Mouse (Mus musculus): ENCODE results near the gene Cldn20.

DNA sequence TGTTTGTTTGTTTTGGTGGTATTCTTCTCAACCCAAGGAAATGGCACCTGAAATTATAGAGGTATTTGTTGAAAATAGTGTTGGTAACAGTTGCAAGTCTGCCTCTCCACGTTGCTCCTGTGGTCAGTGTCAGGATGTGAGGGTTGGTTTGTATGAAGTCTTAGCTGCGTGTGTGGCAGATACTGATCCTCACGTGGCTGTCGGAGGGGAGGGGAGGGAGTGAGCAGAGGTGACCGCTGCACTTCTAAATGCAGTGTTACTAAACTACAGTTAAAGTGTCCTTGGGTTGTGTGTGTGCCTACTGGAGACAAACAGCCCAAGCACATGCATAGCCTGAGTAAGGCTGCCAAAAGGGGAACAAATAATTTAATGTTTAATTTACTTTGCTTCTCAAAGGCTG lies 41.3 kb upstream of the Cldn20 start:
- TF ChIP-seq CTCF (IDR thresholded peaks at IDR 0.05), result no peak
- no peak for TF ChIP-seq EP300 (IDR thresholded peaks at IDR 0.05)
